In the genomic region with DNA sequence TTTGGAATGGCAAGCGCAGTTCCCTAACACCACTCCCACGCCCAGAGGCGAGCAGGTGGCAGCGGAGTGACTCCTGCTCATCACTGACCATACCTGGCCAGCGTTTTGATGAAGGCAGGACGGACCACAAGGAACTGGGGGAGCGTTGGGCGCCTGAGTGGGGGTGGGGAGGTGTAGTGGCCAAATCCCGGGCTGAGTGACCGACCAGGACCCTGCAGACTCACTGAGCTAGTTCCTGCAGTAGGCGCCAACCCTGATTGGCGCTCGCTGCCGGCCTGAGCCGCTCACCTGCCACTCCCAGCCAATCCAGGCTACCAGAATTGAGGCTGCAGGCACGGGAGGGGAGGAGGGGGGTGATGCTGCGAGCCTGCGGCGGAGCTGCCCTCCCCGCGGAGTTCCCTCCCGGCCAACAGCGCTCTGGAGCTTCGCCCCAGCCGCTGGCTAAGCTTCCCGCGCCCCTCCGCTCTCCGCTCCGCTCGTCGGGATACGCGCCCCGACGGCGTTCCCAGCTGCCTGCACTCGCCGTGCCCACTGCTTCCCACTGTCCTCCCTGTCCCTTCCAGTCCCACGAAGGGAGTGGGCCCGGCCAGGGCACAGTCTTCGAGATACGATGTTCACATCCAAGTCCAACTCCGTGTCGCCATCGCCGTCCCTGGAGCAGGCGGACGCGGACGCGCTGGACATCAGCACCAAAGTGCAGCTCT, we compare ENCODE assay signal across 8 mouse cellular contexts. TPM values are rescaled to one million over a fixed set of nuclear protein-coding genes. Genes with fewer than 3 reads are reported as not detected.
A peak's percentile ranks its signal among the peaks of the same experiment; 100 is the strongest.
DNase-seq lines count a peak whose midpoint lies in the region; ATAC-seq and TF ChIP-seq lines count a peak whose summit lies in the region.

A gene (plus strand): TSS at position 323 of the 704 bp plus-strand sequence.

- no peak for TF ChIP-seq CTCF in liver, embryonic 14.5 days (IDR thresholded peaks at IDR 0.05; ENCODE audit: low read depth)

- H3K9ac ChIP-seq in liver, embryonic 14.5 days (replicated peaks): no peak within 1 kb of the TSS
- peak within 1 kb of the TSS; percentile 44 for H3K9ac ChIP-seq in neural tube, embryonic 12.5 days

- no peak for TF ChIP-seq EP300 in liver, embryonic 14.5 days (IDR thresholded peaks at IDR 0.05; ENCODE audit: low read depth)

- H3K9me3 ChIP-seq in liver, embryonic 14.5 days (ENCODE audit: control insufficient read depth, low read length): no peaks in the 10 kb centered on the region
- H3K9me3 ChIP-seq in neural tube, embryonic 12.5 days: no peaks in the 10 kb centered on the region

- peak; percentile 63 for ATAC-seq in frontal cortex, adult (ENCODE audit: low TSS enrichment)
- ATAC-seq in common myeloid progenitor, adult 5-6 weeks (replicated peaks; ENCODE audit: low read depth, poor library complexity, severe bottlenecking): 0 out of 2 replicates have a peak, but pooled peaks have one; percentile 23
- ATAC-seq in granulocyte monocyte progenitor cell, adult 5-6 weeks (replicated peaks; ENCODE audit: poor library complexity, severe bottlenecking): peak; percentile 12; the same call in 1 of the 2 replicates
- peak; percentile 55; the same call in 1 of the 2 replicates for ATAC-seq in liver, embryonic 14.5 days (ENCODE audit: insufficient read depth)
- no peak for ATAC-seq in neural tube, embryonic 12.5 days (ENCODE audit: low FRiP score, low read depth)

- no peaks in the 10 kb centered on the region for H3K4me1 ChIP-seq in liver, embryonic 14.5 days (replicated peaks; ENCODE audit: control insufficient read depth in 2 of 2, insufficient read depth in 2 of 2, low read length in 1 of 2)
- H3K4me1 ChIP-seq in neural tube, embryonic 12.5 days: peaks cover 13% of the 10 kb centered on the region

- no peak within 1 kb of the TSS for H3K27ac ChIP-seq in liver, embryonic 14.5 days
- no peak within 1 kb of the TSS for H3K27ac ChIP-seq in neural tube, embryonic 12.5 days

- H3K27me3 ChIP-seq in liver, embryonic 14.5 days (ENCODE audit: control insufficient read depth, insufficient read depth, low read length): peaks cover 46% of the 10 kb centered on the region
- H3K27me3 ChIP-seq in neural tube, embryonic 12.5 days (replicated peaks): peaks cover 52% of the 10 kb centered on the region

- no peak for DNase-seq in frontal cortex, postnatal 10 days (ENCODE audit: low spot score in 2 of 2)
- DNase-seq in kidney, adult 9 months: peak; percentile 70
- no peak for DNase-seq in liver, embryonic 14.5 days (ENCODE audit: low read depth in 3 of 3, low spot score in 3 of 3)
- peak; percentile 87 for DNase-seq in yolk sac, embryonic 10.5 days (ENCODE audit: low spot score)

- WGBS in liver, embryonic 14.5 days (ENCODE audit: insufficient replicate concordance): 4% methylated on average over 50 of the region's 52 CpGs
- 1% methylated on average over 48 of the region's 52 CpGs for WGBS in neural tube, embryonic 12.5 days

- peak within 1 kb of the TSS; percentile 53 for H3K4me2 ChIP-seq in liver, embryonic 14.5 days (ENCODE audit: low read depth)
- peak within 1 kb of the TSS; percentile 66 for H3K4me2 ChIP-seq in neural tube, embryonic 12.5 days (replicated peaks)

- no peaks in the 10 kb centered on the region for H3K36me3 ChIP-seq in liver, embryonic 14.5 days (replicated peaks; ENCODE audit: control insufficient read depth, insufficient read depth, low read depth)
- no peaks in the 10 kb centered on the region for H3K36me3 ChIP-seq in neural tube, embryonic 12.5 days

- peak within 1 kb of the TSS in 1 of 2 experiments; percentile 26; a peak in 3 of 4 replicates for H3K4me3 ChIP-seq in liver, embryonic 14.5 days (ENCODE audit: insufficient read depth in 1 of 2, low read depth in 2 of 2, low read length in 2 of 2)
- H3K4me3 ChIP-seq in neural tube, embryonic 12.5 days: peak within 1 kb of the TSS; percentile 37

RNA-seq across cellular contexts. Expression of the gene that starts here (rescaled TPM):
- not detected in 2 replicates for total RNA-seq in common myeloid progenitor, adult 5-6 weeks (2017)
- not detected in 2 replicates for total RNA-seq in granulocyte monocyte progenitor cell, adult 5-6 weeks (2014; fragmentation: Nextera tagmentation)
- total RNA-seq in granulocyte monocyte progenitor cell, adult 5-6 weeks (2017): not detected in 2 replicates
- 0.19 and 0.22 TPM in 2 replicates for polyA plus RNA-seq in liver, embryonic 14.5 days (2012; rRNA removed)
- polyA plus RNA-seq in liver, embryonic 14.5 days (2014; fragmentation: Nextera tagmentation; extraction: Ambion mirVana): 0.10 and 0.14 TPM in 2 replicates
- 4.3 and 5.6 TPM in 2 replicates for polyA plus RNA-seq in neural tube, embryonic 12.5 days (2016; fragmentation: Nextera tagmentation; extraction: Ambion mirVana)

Comparison
In these comparisons a context has a peak if more than half of its experiments do, and no peak if none do; other contexts are left out.
1. Peak in ATAC-seq in common myeloid progenitor, adult 5-6 weeks; RNA of the gene not detected or under 1 TPM.
2. Peak in ATAC-seq in granulocyte monocyte progenitor cell, adult 5-6 weeks; RNA of the gene not detected or under 1 TPM.
3. Peak in ATAC-seq and H3K4me2 ChIP-seq in liver, embryonic 14.5 days; RNA of the gene not detected or under 1 TPM.
4. DNase-seq: peak in kidney, adult 9 months (single experiment) and yolk sac, embryonic 10.5 days (single experiment); none in frontal cortex, postnatal 10 days (0 of 2) and liver, embryonic 14.5 days (0 of 3).